Mouse (Mus musculus): ENCODE data around the gene Xab2.

The Xab2 gene

DNA sequence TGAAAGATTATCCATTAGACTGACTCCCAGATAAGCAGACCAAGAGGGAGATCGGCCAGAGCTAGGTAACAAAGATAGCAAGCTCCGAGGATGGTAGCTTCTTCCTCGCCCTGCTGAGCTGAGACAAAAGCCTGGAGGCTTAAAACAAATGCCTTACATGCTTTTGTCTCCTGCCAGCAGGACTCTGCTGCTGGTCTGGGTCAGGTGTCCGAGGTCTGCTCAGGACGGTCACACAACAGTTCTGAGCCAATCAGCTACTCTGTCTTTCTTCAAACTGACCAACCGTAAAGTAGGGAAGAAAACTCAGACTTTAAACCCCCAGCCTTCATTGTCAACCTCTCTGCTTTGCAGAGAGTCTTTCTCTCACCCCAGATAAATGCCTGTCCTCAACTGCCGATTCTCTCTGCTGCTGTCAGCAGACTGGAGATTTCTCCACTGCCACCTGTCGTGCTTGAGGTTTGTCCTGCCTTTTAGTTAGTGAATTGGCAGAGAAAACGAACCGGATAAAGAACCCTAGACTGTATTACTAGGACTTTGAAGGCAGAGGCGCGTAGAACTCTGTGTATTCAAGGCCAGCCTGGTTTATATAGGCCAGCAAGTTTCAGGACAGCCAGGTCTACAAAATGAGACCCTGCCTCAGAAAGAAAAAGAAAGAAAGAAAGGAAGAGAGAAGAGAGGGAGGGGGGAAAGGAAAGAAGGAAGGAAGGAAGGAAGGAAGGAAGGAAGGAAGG lies 53.3 kb downstream of the Xab2 start, which contains the start of gene C330021F23Rik:
C330021F23Rik (plus strand) TSS at position 350 of the 731 bp plus-strand sequence.
- DNase-seq (ENCODE audit: low read depth in 2 of 2, low spot score in 2 of 2): no peak
